Mouse (Mus musculus): ENCODE results near the gene Sv2c.
"Not testable (repeated sequence)": the region's sequence is repeated elsewhere in the genome, so short reads cannot be mapped to it uniquely, and the experiment has no call there.

Sv2c gene

DNA sequence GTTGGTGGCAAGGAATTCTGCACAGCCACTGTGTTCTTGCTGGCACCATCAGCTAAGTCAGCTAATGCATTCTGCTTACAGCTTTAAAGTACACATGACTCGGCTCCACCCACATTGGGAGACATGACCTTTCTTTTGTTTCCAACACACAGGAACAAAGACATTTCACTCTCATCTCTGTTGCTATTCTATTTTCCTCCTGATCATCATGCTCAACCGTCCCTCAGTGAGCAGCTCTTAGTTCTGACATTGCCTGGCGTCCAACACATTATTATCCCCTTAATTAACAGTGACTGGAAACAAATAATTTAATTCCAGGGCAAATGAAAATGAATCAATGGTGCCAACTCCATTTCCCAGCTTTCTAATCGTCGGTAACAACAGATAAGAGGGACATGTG, 87.0 kb downstream of the Sv2c start:
- DNase-seq: no peak

DNA sequence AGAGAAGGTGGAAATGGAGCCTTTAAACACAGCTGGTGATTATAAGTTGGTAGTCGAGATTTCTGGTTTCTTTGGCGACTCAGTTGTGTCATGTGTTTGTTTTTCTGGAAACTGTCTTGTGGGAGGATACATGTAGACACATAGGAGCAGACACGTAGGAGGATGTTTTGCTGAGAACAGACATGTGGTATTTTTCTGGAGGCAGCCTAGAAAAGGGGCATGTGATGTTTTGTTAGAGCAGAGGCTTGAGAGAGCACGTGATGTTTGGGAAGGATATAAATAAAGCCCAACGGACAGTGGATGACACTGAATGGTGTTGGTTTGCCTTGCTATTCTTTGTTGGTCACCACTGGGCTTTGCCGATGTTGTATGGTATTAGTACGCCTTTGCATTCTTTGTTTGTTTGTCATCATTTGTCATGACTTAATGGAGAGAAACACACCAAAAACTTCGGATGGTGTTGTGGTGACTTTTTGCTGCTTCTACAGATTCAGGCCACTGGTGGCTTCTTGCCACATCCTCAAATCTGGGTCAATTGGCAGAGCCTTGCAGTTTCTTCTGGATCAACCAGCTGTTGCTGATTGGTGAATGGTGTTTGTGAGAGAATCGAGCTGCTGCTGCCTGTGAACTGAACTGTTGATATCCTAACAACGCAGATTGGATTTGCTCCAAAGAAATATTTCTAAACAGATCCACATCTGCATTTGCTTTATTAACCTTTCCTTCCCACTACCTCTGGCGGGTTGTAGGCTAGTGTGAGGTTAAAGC, 91.9 kb downstream of the Sv2c start:
- no peak for DNase-seq

DNA sequence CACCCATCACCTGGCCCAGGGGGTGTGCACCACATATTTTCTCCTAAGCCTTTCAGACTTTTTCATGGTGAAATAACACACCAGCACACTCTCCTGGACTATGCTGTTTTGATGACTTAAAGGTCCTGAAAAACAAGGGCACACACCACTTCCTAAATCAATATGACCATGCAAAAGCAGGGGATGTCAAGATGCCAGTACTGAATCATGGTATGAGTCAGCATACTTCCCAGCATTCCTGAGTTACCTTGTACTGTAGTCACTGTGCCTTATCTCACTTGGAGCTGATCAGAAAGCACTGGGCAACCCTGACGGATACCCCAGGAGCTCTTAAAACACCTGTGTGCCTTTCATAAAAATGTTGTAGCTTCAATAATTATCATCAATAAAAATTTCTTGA, 92.8 kb downstream of the Sv2c start:
- DNase-seq: no peak

DNA sequence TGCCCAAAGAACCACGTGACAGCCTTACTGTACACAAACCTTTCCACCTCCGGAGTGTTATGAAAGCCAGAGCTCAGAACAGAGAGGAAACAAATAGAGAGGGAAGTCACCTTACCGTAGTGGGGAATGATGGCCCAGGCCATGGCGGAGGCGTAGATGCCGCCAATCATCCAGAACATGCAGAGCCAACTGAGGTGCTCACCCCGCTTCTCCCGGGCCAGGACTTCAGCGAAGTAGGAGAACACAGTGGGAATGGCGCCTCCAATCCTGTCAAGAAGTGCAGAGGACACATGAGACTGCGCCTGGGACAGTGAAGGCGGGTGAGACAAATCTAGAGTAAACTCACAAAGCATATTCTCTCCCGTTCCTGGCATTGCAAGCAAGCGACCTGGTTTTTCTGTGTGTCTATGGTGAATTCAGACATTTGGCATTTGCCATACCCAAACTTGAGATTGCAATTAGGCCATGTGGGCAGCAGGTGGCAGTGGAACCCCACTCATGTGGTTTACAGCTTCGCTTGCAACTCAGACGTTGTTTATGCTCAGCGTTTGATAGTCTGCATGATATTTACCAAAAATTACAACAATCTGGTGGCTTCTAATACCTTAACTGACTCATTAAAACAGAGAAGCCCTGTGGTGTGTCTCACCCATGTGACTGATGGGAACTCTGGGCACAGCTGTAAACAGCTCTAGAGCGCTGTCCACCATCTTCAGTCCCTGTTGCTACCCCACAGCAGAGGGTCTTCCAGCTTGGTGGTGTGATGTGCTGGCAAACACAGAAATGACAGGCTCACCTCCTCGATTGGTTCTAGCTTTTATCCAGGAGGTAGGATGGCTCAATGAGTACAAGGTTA, 101.8 kb downstream of the Sv2c start:
- peak; percentile 53 to 57 for DNase-seq

DNA sequence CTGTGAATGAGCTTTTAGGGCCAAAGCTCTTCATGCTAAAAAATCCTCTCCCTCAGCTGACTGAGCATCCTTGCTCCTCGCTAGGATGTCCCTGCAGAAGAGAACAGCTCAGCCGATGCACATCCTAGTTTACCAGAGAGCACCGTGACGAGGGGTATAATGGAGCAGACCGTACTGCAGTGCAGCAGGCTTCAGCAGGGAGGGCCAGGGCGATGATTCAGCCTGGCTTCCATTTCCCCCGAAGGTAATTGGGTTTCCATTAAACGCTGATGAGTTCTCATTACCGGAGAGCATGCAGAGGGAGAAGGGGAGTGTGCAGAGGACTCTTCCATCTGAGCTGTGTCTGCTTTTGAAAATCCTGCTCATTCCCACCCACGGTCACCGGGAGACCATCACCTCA, 108.5 kb downstream of the Sv2c start:
- DNase-seq: no peak

DNA sequence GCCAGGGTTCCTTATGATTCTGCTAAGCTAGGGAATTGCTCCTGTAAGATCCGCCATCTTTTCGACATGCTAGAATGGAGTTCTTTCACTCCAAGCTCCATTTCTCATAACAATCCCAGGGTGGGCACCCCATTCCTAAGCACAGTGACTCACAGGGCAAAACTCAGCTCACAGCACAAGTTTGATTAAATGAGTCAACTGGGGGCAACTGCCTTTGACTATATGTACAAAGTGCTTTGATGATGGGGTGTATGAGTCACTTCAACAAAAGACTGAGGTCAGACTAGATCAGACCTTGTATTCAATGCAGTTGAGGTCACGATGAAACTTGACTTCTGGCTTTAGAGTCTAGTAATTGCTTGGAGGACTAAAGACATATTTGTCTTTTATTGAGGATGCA, 116.9 kb downstream of the Sv2c start:
- no peak for DNase-seq

DNA sequence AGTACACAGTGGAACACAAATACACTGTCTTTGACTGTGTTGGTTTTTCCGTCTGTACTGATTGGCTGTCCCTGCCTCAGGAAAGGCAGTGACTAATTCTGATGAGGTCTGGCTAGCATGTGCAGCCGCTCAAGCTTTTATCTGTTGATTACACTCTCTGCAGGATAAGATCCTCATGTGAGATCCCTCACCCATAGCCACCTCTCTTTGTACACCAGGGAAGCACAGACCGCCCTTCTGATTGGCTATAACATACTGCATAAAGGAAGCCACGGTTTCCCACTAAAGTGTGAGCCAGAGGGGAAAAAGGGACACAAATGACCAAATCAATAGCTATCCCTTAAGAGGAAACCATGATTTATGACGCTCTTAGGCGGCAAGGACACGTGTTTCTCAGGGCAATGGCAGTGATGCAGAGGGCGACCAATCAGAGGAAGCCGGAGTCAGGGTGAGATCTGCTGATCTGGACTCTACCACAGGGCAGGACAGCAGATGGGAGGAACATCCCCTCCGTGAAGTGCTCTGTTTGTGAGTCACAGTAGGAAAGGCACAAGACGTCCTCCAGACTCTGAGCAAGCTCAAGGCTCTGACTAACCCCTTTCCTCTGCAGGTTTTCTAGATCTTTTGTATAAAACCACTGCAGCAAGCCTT, 121.4 kb downstream of the Sv2c start:
- DNase-seq: no peak

DNA sequence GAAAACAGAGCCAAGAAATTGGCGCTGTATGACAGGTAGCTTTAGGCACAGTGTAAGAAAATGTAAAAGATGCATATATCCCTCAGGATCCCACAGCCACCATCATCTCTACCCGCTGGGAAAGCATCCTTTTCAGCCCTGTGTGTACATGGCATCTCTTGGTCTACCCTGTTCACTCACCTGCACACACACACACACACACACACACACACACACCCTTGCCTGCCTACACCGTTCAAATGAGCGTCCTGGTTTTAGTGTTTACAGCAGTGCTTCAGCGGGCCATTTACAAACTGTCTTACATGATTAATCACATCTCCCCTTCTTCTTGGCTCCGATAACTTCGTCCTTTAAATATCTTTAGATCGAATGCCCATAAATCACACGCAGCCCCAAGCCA, 123.4 kb downstream of the Sv2c start:
- DNase-seq: no peak

DNA sequence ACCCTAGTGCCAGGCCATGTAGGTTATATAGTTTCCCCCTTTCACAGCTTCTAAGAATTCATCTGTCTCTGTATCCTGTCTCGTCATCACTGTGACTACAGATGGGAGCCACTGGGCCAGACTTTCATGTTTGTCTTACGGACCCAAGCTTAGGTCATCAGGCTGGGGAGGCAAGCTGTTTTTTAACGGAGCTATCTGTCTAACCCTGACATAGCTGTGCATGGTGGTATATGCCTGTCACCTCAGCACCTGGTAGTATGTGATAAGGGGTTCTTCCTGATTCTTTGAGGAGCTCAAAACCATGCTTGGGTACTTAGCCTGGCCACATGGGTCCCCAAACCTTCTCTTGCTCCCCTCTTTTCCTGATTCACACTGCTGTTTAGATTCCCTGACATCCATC, 124.2 kb downstream of the Sv2c start:
- DNase-seq: no peak

DNA sequence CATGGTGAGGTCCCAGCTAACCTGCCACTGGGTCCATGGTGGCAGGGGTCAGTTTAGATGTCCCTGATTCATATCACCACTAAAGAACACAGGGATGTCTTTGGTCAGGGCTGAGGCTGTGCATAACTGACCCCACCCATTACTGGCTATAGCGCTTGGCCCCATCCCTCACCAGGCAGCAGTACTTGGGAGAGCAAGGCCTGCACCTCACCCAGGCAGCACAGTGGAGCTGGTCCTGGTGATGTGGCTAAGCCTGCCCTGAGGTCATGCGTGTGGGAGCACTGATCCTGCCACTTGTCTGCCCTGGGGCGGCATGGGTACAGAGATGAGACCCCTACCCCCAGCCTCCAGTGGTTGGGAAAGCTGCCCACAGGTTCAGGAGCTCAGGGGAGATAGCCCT, 128.8 kb downstream of the Sv2c start:
- no peak for DNase-seq

DNA sequence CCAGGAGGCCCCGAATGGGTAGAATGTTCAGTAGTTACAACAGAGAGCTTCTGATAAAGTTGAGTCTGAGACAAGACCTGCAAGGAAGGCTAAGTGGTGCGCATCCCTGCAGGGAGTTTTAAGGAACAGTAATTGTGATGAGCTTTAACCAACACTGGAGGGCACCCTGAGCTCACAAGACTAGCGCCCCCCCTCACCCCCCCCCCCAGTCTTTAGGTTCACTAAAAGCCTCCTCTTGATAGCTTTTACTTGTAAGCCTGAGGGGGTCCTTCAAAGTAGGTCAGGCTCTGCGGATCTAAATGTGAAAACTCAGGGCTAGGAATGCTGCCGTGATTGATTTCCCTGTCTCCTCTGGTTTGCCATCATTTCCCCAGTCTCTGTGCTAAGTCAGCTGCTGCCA, 129.9 kb downstream of the Sv2c start:
- DNase-seq: no peak

DNA sequence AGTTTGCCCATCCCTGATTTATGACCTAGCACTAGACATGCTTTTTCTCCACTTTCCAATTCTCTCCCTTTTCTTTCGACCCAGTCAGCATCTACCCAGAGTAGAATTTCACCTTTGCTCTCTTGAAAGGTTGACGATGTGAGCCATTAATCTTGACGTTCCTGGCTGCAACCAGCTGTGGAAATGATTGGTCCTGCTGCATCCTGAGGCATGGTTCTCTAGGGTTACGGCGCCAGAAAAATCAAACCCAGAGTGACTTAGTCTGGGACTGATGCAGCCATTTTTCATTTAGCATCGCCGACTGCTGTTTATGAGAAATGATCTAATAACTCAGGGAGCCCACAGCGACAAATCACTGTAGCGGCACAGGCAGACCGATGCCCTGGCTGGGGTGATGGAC, 133.0 kb downstream of the Sv2c start:
- no peak for DNase-seq

DNA sequence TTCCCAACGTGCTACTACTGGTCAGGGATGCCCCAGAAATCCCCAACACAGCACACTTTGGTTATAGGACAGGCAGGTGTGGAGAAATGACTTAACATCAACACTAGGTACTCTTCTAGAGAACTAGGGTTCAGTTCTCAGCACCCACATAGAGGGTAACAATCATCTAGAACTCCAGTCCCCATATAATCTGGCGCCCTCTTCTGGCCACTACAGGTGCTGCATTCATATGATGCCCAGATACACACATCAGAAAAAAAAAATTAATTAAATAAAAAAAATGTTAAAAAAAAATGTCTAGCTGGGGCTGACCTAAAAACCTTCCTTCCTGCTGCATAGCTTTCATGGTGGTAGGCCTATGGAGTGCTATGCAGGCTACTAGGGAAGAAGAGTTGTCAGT, 135.1 kb downstream of the Sv2c start:
- no peak for DNase-seq

DNA sequence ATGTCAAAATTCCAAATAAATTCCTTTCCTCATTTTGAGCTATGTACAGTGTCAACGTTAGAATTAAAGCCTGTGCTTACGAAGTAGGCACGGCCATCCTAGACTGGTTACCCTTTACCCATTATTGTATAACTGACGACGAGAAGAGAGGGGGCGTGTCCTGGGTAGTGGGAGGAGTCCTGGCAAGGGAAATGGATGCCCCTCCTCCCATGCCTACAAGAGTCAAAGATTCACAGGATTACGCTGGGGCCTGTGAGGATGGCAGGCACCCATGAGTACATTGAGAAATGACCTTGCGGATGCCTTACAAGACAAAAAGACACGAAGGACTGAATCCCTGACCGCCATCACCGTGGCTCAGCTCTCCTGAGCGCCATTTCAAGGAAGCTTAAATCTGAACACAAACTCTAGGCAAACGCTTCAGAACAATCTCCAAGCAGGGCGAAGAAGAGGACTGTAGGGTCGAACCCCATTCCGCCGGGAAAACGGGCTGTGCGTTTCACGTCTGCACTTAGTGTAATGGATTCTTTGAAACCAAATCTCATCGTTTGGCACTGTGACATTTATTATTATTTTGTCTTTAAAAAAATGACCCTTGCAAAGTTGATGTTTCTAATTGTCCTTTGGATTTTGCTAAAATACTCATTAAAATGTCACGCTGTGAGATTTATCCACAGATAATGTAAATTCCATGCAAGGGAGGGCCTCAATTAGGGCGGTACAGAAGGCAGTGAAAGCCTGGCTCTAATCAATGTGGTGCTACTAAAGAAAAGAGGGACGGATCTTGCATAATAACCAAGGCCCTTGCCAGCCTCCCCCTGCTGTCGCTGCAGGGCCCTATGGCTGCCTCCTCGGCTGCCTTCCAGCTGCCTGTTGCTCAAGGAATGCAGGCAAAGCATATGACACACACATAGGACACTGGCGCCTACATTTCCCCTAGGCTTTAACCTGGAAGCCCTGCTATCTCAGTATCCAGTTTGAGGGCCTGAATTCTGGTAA, 137.4 kb downstream of the Sv2c start:
- DNase-seq: peak; percentile 62 to 75

DNA sequence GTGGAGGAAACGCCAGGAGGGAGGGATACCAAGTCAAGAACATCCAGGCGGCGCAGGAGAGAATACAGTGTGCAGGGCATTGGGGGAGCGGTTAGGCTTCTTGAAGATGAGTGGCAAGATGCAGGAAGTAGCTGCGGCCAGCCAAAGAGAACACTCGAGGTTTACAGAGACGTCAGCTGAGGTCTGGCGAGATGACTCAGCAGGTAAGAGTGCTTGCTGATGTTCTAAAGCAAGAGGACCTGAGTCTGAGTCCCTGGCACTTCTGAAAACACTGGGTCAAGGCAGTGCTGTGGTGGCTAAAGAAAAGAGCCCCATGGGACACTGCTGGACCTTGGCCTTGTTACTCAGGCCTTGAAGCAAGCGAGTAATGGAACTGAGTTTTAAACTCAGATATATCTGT, 144.2 kb downstream of the Sv2c start:
- no peak for DNase-seq

DNA sequence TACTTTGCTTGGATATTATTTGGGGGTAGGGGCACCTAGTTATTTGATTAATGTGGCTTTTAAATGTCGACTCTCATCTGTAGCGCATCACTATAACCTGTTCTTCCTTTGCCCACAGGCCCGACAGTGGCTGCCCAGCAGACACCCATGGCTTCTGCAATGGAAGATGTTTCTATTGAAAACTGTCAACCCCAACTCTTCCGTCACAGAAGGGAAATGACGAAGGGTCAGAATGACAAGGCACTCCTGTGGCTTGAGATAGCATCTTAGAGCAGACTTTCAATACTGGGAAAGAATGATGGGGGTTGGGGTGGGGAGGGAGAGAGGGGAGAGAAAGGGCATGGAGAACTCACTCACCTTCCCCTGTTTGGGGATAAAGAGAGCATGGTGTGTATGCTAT, 145.2 kb downstream of the Sv2c start:
- no peak for DNase-seq

DNA sequence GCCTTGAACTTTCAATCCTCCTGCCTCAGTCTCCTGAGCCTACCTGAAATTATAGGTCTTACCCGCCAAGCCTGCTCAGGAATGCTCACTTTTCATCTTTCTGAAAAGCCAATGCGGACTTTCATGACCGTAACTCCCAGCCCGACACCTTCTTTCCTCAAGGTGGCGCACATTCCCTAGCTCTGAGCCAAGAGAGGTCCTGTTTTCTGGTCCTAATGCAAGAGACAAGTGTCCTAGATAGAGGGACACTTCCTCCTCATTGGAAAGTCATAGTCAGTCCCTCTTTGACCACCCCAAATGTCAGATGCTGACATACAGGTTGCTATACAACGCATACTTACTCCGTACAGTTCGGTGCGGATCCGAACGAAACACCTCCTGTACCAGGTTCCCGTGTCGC, 146.0 kb downstream of the Sv2c start:
- peak; percentile 23 to 43 for DNase-seq

DNA sequence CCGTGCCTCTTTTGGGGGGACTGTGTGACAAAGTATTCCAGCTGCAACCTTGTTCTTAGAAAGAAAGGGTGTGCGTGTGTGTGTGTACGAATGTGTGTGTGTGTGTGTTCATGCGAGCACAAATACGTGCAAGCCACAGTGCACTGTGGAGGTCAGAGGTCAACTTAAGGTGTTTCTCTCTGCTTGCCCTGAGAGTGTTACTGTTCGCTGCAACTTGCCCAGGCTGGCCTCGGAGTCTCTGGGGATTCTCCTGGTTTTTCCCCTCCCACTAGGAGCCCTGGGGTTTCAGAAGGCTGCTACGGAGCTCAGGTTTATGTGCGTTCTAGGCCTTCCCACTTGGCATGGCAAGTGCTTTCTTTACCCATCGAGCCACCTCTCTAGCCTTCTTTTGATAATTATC, 157.2 kb downstream of the Sv2c start:
- no peak for DNase-seq

DNA sequence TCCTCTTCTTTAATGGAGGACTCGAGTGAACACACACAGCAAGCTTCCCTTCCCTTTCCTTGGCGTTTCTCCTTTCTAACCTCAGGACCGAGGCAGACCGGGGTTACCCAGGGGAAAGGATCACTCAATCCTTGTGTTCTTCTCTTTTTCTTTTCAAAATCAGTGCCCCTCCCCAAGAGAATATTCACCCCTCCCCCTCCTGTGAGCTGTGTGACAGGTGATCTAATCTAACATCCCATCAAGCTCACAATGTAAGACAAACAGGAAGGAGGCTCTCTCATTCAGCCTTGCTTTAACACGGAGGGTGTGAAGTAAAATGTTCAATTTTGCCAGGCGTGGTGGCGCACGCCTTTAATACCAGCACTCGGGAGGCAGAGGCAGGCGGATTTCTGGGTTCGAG, 158.3 kb downstream of the Sv2c start:
- no peak for DNase-seq

DNA sequence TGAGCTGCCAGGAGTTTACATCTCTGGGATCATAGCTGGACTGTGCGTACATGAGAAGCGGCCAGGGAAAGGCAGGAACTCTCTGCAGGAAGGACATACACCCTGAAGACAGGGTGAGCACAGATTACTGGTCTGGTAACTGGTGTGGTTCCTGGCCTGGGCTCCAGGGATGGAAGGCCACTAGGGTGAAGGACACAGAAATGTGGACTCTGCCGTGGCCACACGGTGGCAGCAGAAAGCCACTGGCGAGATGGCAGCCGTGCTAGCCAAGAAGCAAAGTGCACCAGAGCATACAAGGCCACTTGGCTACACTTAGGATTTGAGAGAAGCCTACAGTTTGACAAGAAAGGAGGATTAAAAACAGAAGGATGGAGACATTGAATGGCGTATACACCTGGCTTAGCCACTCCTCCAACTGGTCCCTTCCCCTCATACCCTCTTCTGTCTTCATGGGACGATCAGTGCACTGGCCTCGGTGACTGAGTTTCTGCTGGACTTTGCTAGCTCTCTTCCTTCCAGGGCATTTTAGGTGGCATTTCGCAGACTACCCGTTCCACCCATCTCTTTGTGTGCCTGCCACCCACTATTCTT, 158.9 kb downstream of the Sv2c start:
- DNase-seq: peak; percentile 82 to 85

DNA sequence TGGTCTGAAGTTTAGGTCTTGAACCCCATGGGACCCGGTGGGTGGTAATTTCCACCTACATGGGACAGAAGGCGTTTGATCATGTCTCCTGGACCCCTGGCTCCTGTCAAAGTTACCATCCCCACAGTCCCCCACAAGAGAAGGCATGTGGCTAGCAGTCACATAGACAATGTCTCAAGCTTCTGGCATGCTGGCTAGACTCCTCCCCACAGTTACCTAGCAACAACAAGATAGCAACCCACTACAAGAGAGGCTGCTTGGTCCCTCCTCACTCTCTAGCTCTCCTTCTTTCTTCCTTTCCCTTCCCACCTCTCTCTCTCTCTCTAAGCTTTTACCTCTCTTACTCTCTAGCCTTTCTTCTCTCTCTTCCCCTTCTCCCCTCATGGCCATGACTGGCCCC, 164.3 kb downstream of the Sv2c start:
- DNase-seq: not testable (repeated sequence)

DNA sequence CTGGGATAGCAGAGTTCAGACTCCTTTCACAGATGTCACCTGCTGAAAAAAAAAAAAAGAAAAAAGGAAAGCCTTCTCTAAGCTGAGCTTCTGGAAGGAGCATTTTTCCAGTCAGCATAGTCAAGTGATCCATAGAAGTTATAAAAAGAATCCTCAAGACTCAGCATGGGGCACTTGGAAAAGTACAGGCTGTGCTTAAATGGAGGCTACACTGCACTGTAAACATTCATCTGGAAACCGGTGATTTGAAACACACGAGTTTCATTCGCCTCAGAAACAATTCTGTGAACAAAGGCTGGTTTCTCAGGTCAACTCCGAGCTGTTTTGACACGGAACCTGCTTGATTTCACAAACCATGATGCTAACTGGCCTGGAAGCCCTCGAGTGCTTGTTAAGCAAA, 165.6 kb downstream of the Sv2c start:
- DNase-seq: no peak

All from cerebellum, postnatal 36 days (tissue).